Mouse (Mus musculus) liver, embryonic 12.5 days (tissue): ENCODE results near the gene Taf1. TPM values are rescaled to one million over a fixed set of nuclear protein-coding genes. Genes with fewer than 3 reads are reported as not detected.
"Not testable (repeated sequence)": the region's sequence is repeated elsewhere in the genome, so short reads cannot be mapped to it uniquely, and the experiment has no call there.

ENCODE experiments used
- ATAC-seq: fragments of 200-750 bp; cut with Nextera tagmentation; 2 replicates; pipeline ENCODE4 v1.8.0; 2017; ENCODE audit warnings: moderate number of reproducible peaks, mild to moderate bottlenecking, moderate library complexity
- H3K27ac ChIP-seq: fragments of 300-500 bp; sonication (generic); 2 replicates; pipeline ENCODE4 v1.5.1; 2016; ENCODE audit warnings: mild to moderate bottlenecking
- H3K27me3 ChIP-seq: fragments of 300-500 bp; sonication (generic); replicated peaks from 2 replicates; pipeline ENCODE4 v1.6.1; 2016; ENCODE audit warnings: mild to moderate bottlenecking, moderate library complexity
- H3K36me3 ChIP-seq: fragments of 300-500 bp; sonication (generic); 2 replicates; pipeline ENCODE4 v1.6.1; 2016; ENCODE audit warnings: mild to moderate bottlenecking, moderate library complexity
- H3K4me1 ChIP-seq: fragments of 300-500 bp; sonication (generic); 2 replicates; pipeline ENCODE4 v1.6.1; 2016
- H3K4me2 ChIP-seq: fragments of 300-500 bp; sonication (generic); 2 replicates; pipeline ENCODE4 v1.6.1; 2016; ENCODE audit warnings: mild to moderate bottlenecking, moderate library complexity
- H3K4me3 ChIP-seq: fragments of 300-500 bp; sonication (generic); 2 replicates; pipeline ENCODE4 v1.5.1; 2016; ENCODE audit warnings: mild to moderate bottlenecking, moderate library complexity
- H3K9ac ChIP-seq: fragments of 300-500 bp; sonication (generic); 2 replicates; pipeline ENCODE4 v1.6.1; 2016; ENCODE audit warnings: mild to moderate bottlenecking, moderate library complexity
- H3K9me3 ChIP-seq: fragments of 300-500 bp; sonication (generic); replicated peaks from 2 replicates; pipeline ENCODE4 v1.6.1; 2016; ENCODE audit warnings: mild to moderate bottlenecking, moderate library complexity
- WGBS: fragments of 180-500 bp; shearing (Covaris S2); methylation state at CpG from one replicate; pipeline ENCODE4 v1.1.7; 2016; ENCODE audit not compliant: insufficient replicate concordance; 5-methylcytosine and 5-hydroxymethylcytosine counted together
- polyA plus RNA-seq: library from polyadenylated mRNA; unstranded; fragments of >200 nt; fragmentation: Nextera tagmentation; extraction: Ambion mirVana; gene quantifications from 2 replicates; pipeline ENCODE4 v1.2.1, GENCODE M21; 2016

The Taf1 gene
- polyA plus RNA-seq, result 11.7 and 13.9 TPM in 2 replicates

DNA sequence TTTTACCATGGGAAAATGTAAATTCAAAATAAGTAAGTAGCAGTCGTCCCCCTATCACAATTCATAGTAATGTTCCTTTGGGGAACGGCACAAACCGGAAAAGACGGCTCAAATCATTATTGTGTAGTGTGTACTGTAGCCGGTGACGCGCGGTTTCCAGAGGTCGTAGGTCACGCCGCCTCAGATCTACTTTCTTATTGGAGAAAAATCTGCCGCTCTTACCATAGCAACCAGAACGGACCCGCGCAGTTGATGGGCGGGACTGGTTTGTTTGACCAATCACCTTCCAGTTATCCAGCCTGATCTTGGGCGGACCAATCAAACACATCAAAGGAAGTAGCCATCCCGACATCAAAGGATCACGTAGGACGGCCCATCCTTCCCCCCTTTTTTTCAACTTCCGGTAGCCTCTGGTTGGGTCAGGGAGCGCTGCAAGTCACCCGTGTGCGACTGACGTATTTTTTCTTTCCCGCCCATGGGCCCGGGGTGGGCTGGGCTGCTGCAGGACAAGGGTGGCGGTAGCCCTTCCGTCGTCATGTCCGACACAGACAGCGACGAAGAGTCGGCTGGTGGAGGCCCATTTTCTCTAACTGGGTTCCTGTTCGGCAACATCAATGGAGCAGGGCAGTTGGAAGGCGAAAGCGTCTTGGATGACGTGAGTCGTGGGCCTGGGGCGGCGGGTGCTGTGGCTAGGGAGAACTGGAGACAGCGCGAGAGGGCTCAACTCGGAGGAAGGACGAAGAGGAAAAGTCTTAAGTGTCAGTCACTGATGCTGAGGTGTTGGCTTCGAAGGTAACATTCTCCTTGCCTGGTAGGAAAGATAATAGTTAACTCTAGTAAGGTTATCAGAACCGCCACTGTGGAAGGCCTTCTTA is at the start of gene Taf1:
Gene Taf1 (plus strand): TSS at position 388 of the 875 bp plus-strand sequence.
- H3K27ac ChIP-seq, result peak within 1 kb of the TSS; percentile 82
- no peaks in the 10 kb centered on the region for H3K9me3 ChIP-seq
- peak; percentile 97 for ATAC-seq
- no peaks in the 10 kb centered on the region; the same call in none of the 2 replicates for H3K27me3 ChIP-seq
- WGBS, result 9% methylated on average over 47 of the region's 47 CpGs
- H3K9ac ChIP-seq, result peak within 1 kb of the TSS; percentile 74
- peak within 1 kb of the TSS; percentile 73 for H3K4me2 ChIP-seq
- H3K4me3 ChIP-seq, result peak within 1 kb of the TSS; percentile 73
- H3K4me1 ChIP-seq, result peaks cover 7% of the 10 kb centered on the region
- H3K36me3 ChIP-seq, result peaks cover 25% of the 10 kb centered on the region

DNA sequence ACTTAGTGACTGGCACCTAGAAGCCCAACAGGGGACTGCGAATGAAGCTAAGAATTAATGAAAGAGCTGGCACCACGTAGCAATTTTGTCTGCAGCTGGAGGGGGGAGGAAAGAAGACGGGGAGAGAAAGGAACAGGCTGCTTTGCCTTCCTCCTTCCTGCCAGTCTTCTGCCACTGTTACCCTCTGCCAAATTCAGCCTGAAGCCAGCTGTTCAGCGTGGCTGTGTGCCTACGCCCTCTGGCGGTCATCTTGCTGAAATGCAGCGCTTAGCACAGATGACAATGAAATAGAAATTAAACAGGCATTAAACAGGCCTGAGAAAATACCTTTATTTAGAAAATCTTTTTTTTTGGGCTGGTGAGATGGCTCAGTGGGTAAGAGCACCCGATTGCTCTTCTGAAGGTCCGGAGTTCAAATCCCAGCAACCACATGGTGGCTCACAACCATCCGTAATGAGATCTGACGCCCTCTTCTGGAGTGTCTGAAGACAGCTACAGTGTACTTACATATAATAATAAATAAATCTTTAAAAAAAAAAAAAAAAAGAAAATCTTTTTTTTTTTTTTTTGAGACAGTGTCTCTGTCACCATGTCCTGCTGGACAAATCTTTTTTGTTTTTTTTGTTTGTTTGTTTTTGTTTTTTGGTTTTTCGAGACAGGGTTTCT is 45.9 kb upstream of the Taf1 start:
- H3K27me3 ChIP-seq, H3K27ac ChIP-seq, H3K9ac ChIP-seq, ATAC-seq, H3K4me3 ChIP-seq, H3K9me3 ChIP-seq, H3K4me1 ChIP-seq, H3K4me2 ChIP-seq, H3K36me3 ChIP-seq: not testable (repeated sequence)
- 28% methylated on average over 12 of the region's 12 CpGs for WGBS

DNA sequence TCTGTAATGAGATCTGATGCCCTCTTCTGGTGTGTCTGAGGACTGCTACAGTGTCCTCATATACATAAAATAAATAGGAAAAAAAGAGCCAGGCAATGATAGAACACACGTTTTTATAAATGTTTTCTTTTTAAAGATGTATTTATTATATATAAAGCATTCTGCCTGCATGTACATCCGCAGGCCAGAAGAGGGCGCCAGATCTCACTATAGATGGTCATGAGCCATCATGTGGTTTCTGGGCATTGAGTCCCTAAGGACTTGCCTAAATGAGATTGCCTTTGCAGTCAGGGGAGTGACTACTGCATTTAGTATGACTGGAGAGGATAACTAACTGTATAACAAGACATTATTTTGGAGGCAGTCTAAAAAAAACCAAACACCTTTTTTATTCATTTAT is 27.9 kb upstream of the Taf1 start:
- H3K27ac ChIP-seq, result no peak overlapping the region
- WGBS, result 3% methylated on average over 3 of the region's 3 CpGs

GRCm38 (mm10) chrX:101515710-101516109 is 16.8 kb upstream of the Taf1 start:
- Histone ChIP-seq H3K36me3 (no peaks in the 10 kb centered on the region), H3K4me2 (no peak overlapping the region), H3K27ac (no peak overlapping the region), H3K4me1 (no peaks in the 10 kb centered on the region), H3K4me3 (no peak overlapping the region), H3K9ac (no peak overlapping the region), H3K27me3 (no peaks in the 10 kb centered on the region), H3K9me3 (no peaks in the 10 kb centered on the region)
- ATAC-seq, result no peak
- WGBS, result 5% methylated on average over 2 of the region's 2 CpGs

More for the DNA sequence above, 27.9 kb upstream of the Taf1 start:
- ATAC-seq, result no peak
- H3K36me3 ChIP-seq, result no peaks in the 10 kb centered on the region
- H3K4me2 ChIP-seq, result no peak overlapping the region
- no peak overlapping the region for H3K4me3 ChIP-seq
- no peaks in the 10 kb centered on the region for H3K9me3 ChIP-seq
- no peak overlapping the region for H3K9ac ChIP-seq
- no peaks in the 10 kb centered on the region for H3K4me1 ChIP-seq
- no peaks in the 10 kb centered on the region for H3K27me3 ChIP-seq

GRCm38 (mm10) chrX:101518006-101518405 is 14.5 kb upstream of the Taf1 start:
- no peak for ATAC-seq
- H3K27me3 ChIP-seq, result no peaks in the 10 kb centered on the region
- no peak overlapping the region for H3K27ac ChIP-seq
- no peaks in the 10 kb centered on the region for H3K9me3 ChIP-seq
- H3K36me3 ChIP-seq, result no peaks in the 10 kb centered on the region
- WGBS, result 81% methylated on average over 4 of the region's 4 CpGs
- no peaks in the 10 kb centered on the region for H3K4me1 ChIP-seq
- no peak overlapping the region for H3K9ac ChIP-seq
- no peak overlapping the region for H3K4me3 ChIP-seq
- H3K4me2 ChIP-seq, result no peak overlapping the region

GRCm38 (mm10) chrX:101522027-101522426 is 10.5 kb upstream of the Taf1 start:
- no peak overlapping the region for H3K27ac ChIP-seq
- H3K36me3 ChIP-seq, result no peaks in the 10 kb centered on the region
- H3K9me3 ChIP-seq, result no peaks in the 10 kb centered on the region
- ATAC-seq, result peak; percentile 27; the same call in 1 of the 2 replicates
- H3K4me3 ChIP-seq, result peak overlapping the region; percentile 39
- H3K27me3 ChIP-seq, result no peaks in the 10 kb centered on the region
- peak overlapping the region; percentile 38 for H3K4me2 ChIP-seq
- peak overlapping the region; percentile 35; the same call in 1 of the 2 replicates for H3K9ac ChIP-seq
- 61% methylated on average over 15 of the region's 15 CpGs for WGBS
- H3K4me1 ChIP-seq, result 0 out of 2 replicates have a peak, but pooled peaks cover 2% of the 10 kb centered on the region

DNA sequence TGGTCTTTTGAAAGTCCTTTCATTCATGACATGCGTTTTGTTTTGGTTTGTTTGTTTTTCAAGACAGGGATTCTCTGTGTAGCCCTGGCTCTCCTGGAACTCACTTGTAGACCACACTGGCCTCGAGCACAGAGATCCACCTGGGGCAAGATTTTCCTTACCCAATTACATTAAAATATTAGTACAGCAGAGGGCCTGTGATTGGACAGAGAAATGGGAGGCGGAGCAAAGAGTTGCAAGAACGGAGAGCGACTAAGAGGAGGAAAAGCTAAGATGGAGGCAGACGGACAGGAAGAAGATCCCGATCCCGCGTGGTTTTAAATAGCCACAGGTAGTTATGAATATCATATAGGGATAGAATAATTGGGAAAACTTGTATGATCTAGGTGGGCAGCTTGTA is 5.2 kb upstream of the Taf1 start:
- 32% methylated on average over 9 of the region's 9 CpGs for WGBS
- peak overlapping the region; percentile 55 for H3K4me3 ChIP-seq
- H3K27me3 ChIP-seq, result no peaks in the 10 kb centered on the region; the same call in 1 of the 2 replicates
- no peak overlapping the region for H3K27ac ChIP-seq
- H3K36me3 ChIP-seq, result no peaks in the 10 kb centered on the region
- peak overlapping the region; percentile 59 for H3K4me2 ChIP-seq
- H3K4me1 ChIP-seq, result 0 out of 2 replicates have a peak, but pooled peaks cover 4% of the 10 kb centered on the region
- H3K9me3 ChIP-seq, result no peaks in the 10 kb centered on the region
- ATAC-seq, result peak; percentile 74
- H3K9ac ChIP-seq, result peak overlapping the region; percentile 63; the same call in 1 of the 2 replicates

GRCm38 (mm10) chrX:101585455-101585854 is 52.9 kb downstream of the Taf1 start:
- H3K9ac ChIP-seq, result no peak overlapping the region
- no peak overlapping the region for H3K4me2 ChIP-seq
- H3K36me3 ChIP-seq, result peaks cover 28% of the 10 kb centered on the region
- WGBS, result 93% methylated on average over 1 of the region's 1 CpGs
- no peaks in the 10 kb centered on the region for H3K27me3 ChIP-seq
- no peaks in the 10 kb centered on the region for H3K9me3 ChIP-seq
- no peak overlapping the region for H3K4me3 ChIP-seq
- H3K4me1 ChIP-seq, result no peaks in the 10 kb centered on the region
- H3K27ac ChIP-seq, result no peak overlapping the region
- no peak for ATAC-seq

- Histone ChIP-seq H3K27me3 (peaks cover 5% of the 10 kb centered on the region; the same call in 1 of the 2 replicates), H3K9me3 (no peaks in the 10 kb centered on the region), H3K4me2 (no peak overlapping the region), H3K4me3 (no peak overlapping the region), H3K27ac (no peak overlapping the region), H3K9ac (no peak overlapping the region), H3K4me1 (no peaks in the 10 kb centered on the region), H3K36me3 (no peaks in the 10 kb centered on the region)
- no peak for ATAC-seq
- WGBS, result 76% methylated on average over 3 of the region's 3 CpGs
These were observed 83.6 kb downstream of the Taf1 start for GRCm38 (mm10) chrX:101616183-101616582.

- Histone ChIP-seq H3K4me3 (no peak overlapping the region), H3K4me2 (no peak overlapping the region), H3K36me3 (no peaks in the 10 kb centered on the region), H3K9me3 (no peaks in the 10 kb centered on the region), H3K9ac (no peak overlapping the region), H3K4me1 (no peaks in the 10 kb centered on the region), H3K27ac (no peak overlapping the region), H3K27me3 (peaks cover 5% of the 10 kb centered on the region; the same call in 1 of the 2 replicates)
- WGBS, result 49% methylated on average over 9 of the region's 10 CpGs
- ATAC-seq, result no peak
These were observed 85.4 kb downstream of the Taf1 start for GRCm38 (mm10) chrX:101617889-101618288.

- 39% methylated on average over 6 of the region's 6 CpGs for WGBS
- no peak for ATAC-seq
- no peak overlapping the region for H3K27ac ChIP-seq
- no peak overlapping the region for H3K4me3 ChIP-seq
- no peaks in the 10 kb centered on the region for H3K36me3 ChIP-seq
- peaks cover 5% of the 10 kb centered on the region; the same call in 1 of the 2 replicates for H3K27me3 ChIP-seq
- H3K4me2 ChIP-seq, result no peak overlapping the region
- no peaks in the 10 kb centered on the region for H3K9me3 ChIP-seq
- no peak overlapping the region for H3K9ac ChIP-seq
- no peaks in the 10 kb centered on the region for H3K4me1 ChIP-seq
These were observed 87.8 kb downstream of the Taf1 start for GRCm38 (mm10) chrX:101620317-101620716.

DNA sequence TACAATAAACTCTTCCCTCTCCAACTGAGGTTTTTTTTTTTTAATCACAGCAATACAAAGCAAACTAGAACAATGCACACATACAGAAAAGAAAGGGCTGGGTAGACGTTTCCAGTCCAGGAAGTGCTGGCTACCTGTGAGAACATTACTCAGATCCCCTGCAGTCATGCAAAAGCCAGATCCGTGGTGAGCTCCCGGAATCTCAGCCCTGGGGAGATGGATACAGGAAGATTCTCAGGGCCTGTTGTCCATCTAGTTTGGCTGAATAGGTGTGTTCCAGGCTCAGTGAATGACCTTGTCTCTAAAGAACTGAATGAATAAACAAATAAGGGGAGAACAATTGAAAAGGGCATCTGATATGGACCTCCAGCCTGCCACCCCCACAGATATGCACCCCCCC is 90.0 kb downstream of the Taf1 start:
- Histone ChIP-seq H3K4me2 (no peak overlapping the region), H3K27ac (no peak overlapping the region), H3K4me1 (no peaks in the 10 kb centered on the region), H3K9me3 (no peaks in the 10 kb centered on the region), H3K4me3 (no peak overlapping the region), H3K9ac (no peak overlapping the region), H3K36me3 (no peaks in the 10 kb centered on the region), H3K27me3 (no peaks in the 10 kb centered on the region; the same call in 1 of the 2 replicates)
- 43% methylated on average over 3 of the region's 3 CpGs for WGBS
- no peak for ATAC-seq
